Mouse (Mus musculus) liver, embryonic 14.5 days (tissue): ENCODE measurements around the gene Slc22a12.

ENCODE experiments used
- CTCF ChIP-seq: IDR thresholded peaks from 2 replicates; pipeline ENCODE4 v1.5.1; 2016; ENCODE audit warnings: antibody characterized with exemption, low read depth, control low read depth
- EP300 ChIP-seq: IDR thresholded peaks from 2 replicates; pipeline ENCODE4 v1.6.1; 2016; ENCODE audit warnings: antibody characterized with exemption, low read depth

DNA sequence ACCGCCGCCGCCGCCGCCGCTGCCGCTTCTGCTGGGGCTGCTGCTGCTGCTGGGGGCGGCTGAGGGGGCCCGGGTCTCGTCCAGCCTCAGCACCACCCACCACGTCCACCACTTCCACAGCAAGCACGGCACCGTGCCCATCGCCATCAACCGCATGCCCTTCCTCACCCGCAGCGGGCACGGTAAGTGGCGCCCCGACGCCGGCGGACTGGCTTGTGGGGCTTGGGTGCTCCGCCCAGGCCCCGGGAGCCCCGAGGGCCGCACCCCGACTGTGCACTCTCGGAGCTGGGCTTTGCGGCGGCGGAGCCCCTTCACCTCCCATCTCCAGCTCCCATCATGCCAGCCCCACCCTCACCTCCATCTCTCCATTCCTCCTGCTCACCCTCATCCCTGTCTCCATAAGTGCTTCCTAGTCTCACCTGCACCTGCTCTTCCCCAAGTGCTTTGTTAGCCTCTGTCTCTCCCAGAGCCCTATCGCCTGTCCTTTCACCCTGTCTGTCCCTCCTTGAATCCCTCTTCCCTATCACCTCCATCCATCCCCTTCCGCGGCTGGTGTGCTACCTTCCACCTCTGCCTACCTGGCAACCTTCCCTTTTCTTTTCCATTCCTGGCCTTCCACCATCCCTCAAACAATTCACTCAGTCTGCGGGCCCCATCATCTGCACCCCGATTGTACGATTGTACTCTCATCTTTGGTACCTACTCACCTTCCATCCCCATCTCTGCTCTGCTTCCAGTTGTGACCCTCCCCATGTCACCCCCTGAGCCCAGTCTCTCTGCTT, 44.3 kb downstream of the Slc22a12 start:
- TF ChIP-seq EP300 (no peak), CTCF (no peak)
